Mouse (Mus musculus): ENCODE data around the gene Gm45194.

GRCm38 (mm10) chrX:111999661-112000060 lies 108.5 kb downstream of the Gm45194 start:
- no peak for TF ChIP-seq CTCF (IDR thresholded peaks at IDR 0.05; ENCODE audit: control insufficient read depth, insufficient read depth, insufficient read length)
- TF ChIP-seq USF1 (IDR thresholded peaks at IDR 0.05; ENCODE audit: low read depth) = no peak
- TF ChIP-seq MYOD1 (IDR thresholded peaks at IDR 0.05; ENCODE audit: control insufficient read depth, insufficient read length, low read depth) = no peak
- TF ChIP-seq MYOG (IDR thresholded peaks at IDR 0.05; ENCODE audit: control insufficient read depth, extremely low read depth, insufficient read length) = no peak
- TF ChIP-seq CEBPB (IDR thresholded peaks at IDR 0.05; ENCODE audit: low read depth) = no peak
- no peak for TF ChIP-seq MAX (IDR thresholded peaks at IDR 0.05)

Data from C2C12 (cell line).